Mouse (Mus musculus): Measurements from ENCODE around the gene Cep350. TPM values are rescaled to one million over a fixed set of nuclear protein-coding genes. Genes with fewer than 3 reads are reported as not detected.

The Cep350 gene
- polyA plus RNA-seq, 1 experiment: 3.4 TPM

GRCm38 (mm10) chr1:155844235-155844634, 128.8 kb downstream of the Cep350 start:
- Histone ChIP-seq H3K4me2 (ENCODE audit: low read depth) (peak overlapping the region; percentile 43), H3K79me2 (ENCODE audit: control insufficient read depth, insufficient read depth) (no peaks in the 10 kb centered on the region), H3K4me3 (no peak overlapping the region), H3K27me3 (ENCODE audit: control insufficient read depth, insufficient read depth, insufficient read length) (no peaks in the 10 kb centered on the region), H3ac (ENCODE audit: control insufficient read depth, insufficient read length) (no peak overlapping the region), H3K36me3 (ENCODE audit: control insufficient read depth, insufficient read depth) (peaks cover 10% of the 10 kb centered on the region)
- TF ChIP-seq MYOD1 (IDR thresholded peaks at IDR 0.05; ENCODE audit: control insufficient read depth in 1 of 3, insufficient read length in 2 of 3, low read depth in 2 of 3) (no peak), REST (IDR thresholded peaks at IDR 0.05; ENCODE audit: insufficient read depth, insufficient read length) (no peak), TCF12 (IDR thresholded peaks at IDR 0.05; ENCODE audit: insufficient read depth, poor library complexity, severe bottlenecking) (no peak), MAX (IDR thresholded peaks at IDR 0.05; ENCODE audit: low read depth) (no peak), USF1 (IDR thresholded peaks at IDR 0.05; ENCODE audit: low read depth) (no peak), TCF3 (IDR thresholded peaks at IDR 0.05; ENCODE audit: insufficient read length, low read depth) (no peak), POLR2A (IDR thresholded peaks at IDR 0.05; ENCODE audit: insufficient read length, low read depth) (no peak), SRF (IDR thresholded peaks at IDR 0.05; ENCODE audit: control insufficient read depth, insufficient read length, low read depth) (no peak), E2F4 (IDR thresholded peaks at IDR 0.05; ENCODE audit: insufficient read depth) (no peak), CEBPB (IDR thresholded peaks at IDR 0.05; ENCODE audit: insufficient read depth, poor library complexity, severe bottlenecking) (no peak)

- H3K36me3 ChIP-seq (ENCODE audit: control insufficient read depth, insufficient read depth): peaks cover 10% of the 10 kb centered on the region
- no peaks in the 10 kb centered on the region for H3K79me2 ChIP-seq (ENCODE audit: control insufficient read depth, insufficient read depth)
- peak overlapping the region; percentile 43 for H3K4me2 ChIP-seq (ENCODE audit: low read depth)
- H3K4me3 ChIP-seq: no peak overlapping the region
- no peaks in the 10 kb centered on the region for H3K27me3 ChIP-seq (ENCODE audit: control insufficient read depth, insufficient read depth, insufficient read length)
- TF ChIP-seq MYOG (IDR thresholded peaks at IDR 0.05; ENCODE audit: control insufficient read depth in 1 of 3, insufficient read depth in 1 of 3, insufficient read length in 2 of 3, low read depth in 2 of 3) (no peak), E2F4 (IDR thresholded peaks at IDR 0.05; ENCODE audit: insufficient read depth) (no peak), MYOD1 (IDR thresholded peaks at IDR 0.05; ENCODE audit: control insufficient read depth in 1 of 3, insufficient read length in 2 of 3, low read depth in 2 of 3) (no peak), TCF12 (IDR thresholded peaks at IDR 0.05; ENCODE audit: insufficient read depth, poor library complexity, severe bottlenecking) (no peak), CEBPB (IDR thresholded peaks at IDR 0.05; ENCODE audit: insufficient read depth, poor library complexity, severe bottlenecking) (no peak), REST (IDR thresholded peaks at IDR 0.05; ENCODE audit: insufficient read depth, insufficient read length) (no peak), TCF3 (IDR thresholded peaks at IDR 0.05; ENCODE audit: insufficient read length, low read depth) (no peak), POLR2AphosphoS2 (IDR thresholded peaks at IDR 0.05; ENCODE audit: insufficient read length, low read depth) (no peak), MAX (IDR thresholded peaks at IDR 0.05; ENCODE audit: low read depth) (no peak), POLR2A (IDR thresholded peaks at IDR 0.05; ENCODE audit: insufficient read length, low read depth) (no peak), SRF (IDR thresholded peaks at IDR 0.05; ENCODE audit: control insufficient read depth, insufficient read length, low read depth) (no peak), USF1 (IDR thresholded peaks at IDR 0.05; ENCODE audit: low read depth) (no peak)
- no peak overlapping the region for H3ac ChIP-seq (ENCODE audit: control insufficient read depth, insufficient read length)
These were observed 129.5 kb downstream of the Cep350 start for GRCm38 (mm10) chr1:155843538-155843937.

DNA sequence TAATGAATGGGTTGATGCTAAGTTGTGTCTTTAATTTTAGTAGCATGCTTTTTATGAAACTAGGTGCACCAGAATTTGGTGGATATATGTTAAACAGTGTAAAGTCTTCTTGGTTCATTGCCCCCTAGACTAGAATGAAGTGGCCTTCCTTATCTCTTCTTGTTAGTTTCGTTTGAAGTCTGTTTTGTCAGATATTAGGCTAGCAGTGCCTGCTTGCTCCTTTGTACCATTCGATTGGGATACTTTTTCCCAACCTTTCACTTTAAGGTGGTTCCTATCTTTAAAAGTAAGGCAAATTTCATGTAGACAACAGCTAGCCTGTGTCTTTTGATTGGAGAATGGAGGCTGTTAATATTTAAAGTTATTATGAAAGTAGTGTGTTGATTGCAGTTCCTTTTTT, 137.4 kb downstream of the Cep350 start:
- Histone ChIP-seq H3K36me3 (ENCODE audit: control insufficient read depth, insufficient read depth) (no peaks in the 10 kb centered on the region), H3ac (ENCODE audit: control insufficient read depth, insufficient read length) (no peak overlapping the region), H3K4me3 (no peak overlapping the region), H3K4me2 (ENCODE audit: low read depth) (no peak overlapping the region), H3K27me3 (ENCODE audit: control insufficient read depth, insufficient read depth, insufficient read length) (no peaks in the 10 kb centered on the region), H3K79me2 (ENCODE audit: control insufficient read depth, insufficient read depth) (no peaks in the 10 kb centered on the region)
- TF ChIP-seq MYOG (IDR thresholded peaks at IDR 0.05; ENCODE audit: control insufficient read depth in 1 of 3, insufficient read depth in 1 of 3, insufficient read length in 2 of 3, low read depth in 2 of 3) (no peak), TCF3 (IDR thresholded peaks at IDR 0.05; ENCODE audit: insufficient read length, low read depth) (no peak), SRF (IDR thresholded peaks at IDR 0.05; ENCODE audit: control insufficient read depth, insufficient read length, low read depth) (no peak), CEBPB (IDR thresholded peaks at IDR 0.05; ENCODE audit: insufficient read depth, poor library complexity, severe bottlenecking) (no peak), POLR2A (IDR thresholded peaks at IDR 0.05; ENCODE audit: insufficient read length, low read depth) (no peak), USF1 (IDR thresholded peaks at IDR 0.05; ENCODE audit: low read depth) (no peak), POLR2AphosphoS2 (IDR thresholded peaks at IDR 0.05; ENCODE audit: insufficient read length, low read depth) (no peak), E2F4 (IDR thresholded peaks at IDR 0.05; ENCODE audit: insufficient read depth) (no peak), MYOD1 (IDR thresholded peaks at IDR 0.05; ENCODE audit: control insufficient read depth in 1 of 3, insufficient read length in 2 of 3, low read depth in 2 of 3) (no peak), TCF12 (IDR thresholded peaks at IDR 0.05; ENCODE audit: insufficient read depth, poor library complexity, severe bottlenecking) (no peak), MAX (IDR thresholded peaks at IDR 0.05; ENCODE audit: low read depth) (no peak)

DNA sequence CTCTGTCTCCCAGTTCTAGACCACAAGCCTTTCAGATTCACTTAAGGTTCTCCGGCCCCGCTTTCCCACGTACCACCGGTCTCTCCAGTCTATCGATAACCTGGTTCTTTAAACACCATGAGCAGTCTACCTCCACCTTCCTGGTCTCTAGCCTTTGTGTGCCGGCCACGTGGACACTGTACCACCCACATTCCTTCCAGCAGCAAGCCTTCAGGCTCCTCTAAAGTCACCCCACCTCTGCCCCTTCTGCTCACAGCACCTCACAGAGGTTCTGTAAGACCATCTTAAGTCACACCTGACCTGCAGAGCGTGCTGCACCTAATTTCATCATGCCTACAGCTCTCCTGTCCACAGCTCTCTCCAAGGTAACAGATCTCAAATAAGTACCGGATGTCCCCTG, 139.4 kb downstream of the Cep350 start:
- Histone ChIP-seq H3K36me3 (ENCODE audit: control insufficient read depth, insufficient read depth) (no peaks in the 10 kb centered on the region), H3ac (ENCODE audit: control insufficient read depth, insufficient read length) (no peak overlapping the region), H3K27me3 (ENCODE audit: control insufficient read depth, insufficient read depth, insufficient read length) (no peaks in the 10 kb centered on the region), H3K4me2 (ENCODE audit: low read depth) (no peak overlapping the region), H3K79me2 (ENCODE audit: control insufficient read depth, insufficient read depth) (no peaks in the 10 kb centered on the region), H3K4me3 (no peak overlapping the region)
- TF ChIP-seq POLR2A (IDR thresholded peaks at IDR 0.05; ENCODE audit: insufficient read length, low read depth): no peak
- TF ChIP-seq MYOG (IDR thresholded peaks at IDR 0.05; ENCODE audit: control insufficient read depth in 1 of 3, insufficient read depth in 1 of 3, insufficient read length in 2 of 3, low read depth in 2 of 3): no peak
- no peak for TF ChIP-seq POLR2AphosphoS2 (IDR thresholded peaks at IDR 0.05; ENCODE audit: insufficient read length, low read depth)
- no peak for TF ChIP-seq TCF12 (IDR thresholded peaks at IDR 0.05; ENCODE audit: insufficient read depth, poor library complexity, severe bottlenecking)
- TF ChIP-seq MAX (IDR thresholded peaks at IDR 0.05; ENCODE audit: low read depth): no peak
- no peak for TF ChIP-seq CEBPB (IDR thresholded peaks at IDR 0.05; ENCODE audit: insufficient read depth, poor library complexity, severe bottlenecking)
- no peak for TF ChIP-seq E2F4 (IDR thresholded peaks at IDR 0.05; ENCODE audit: insufficient read depth)
- TF ChIP-seq SRF (IDR thresholded peaks at IDR 0.05; ENCODE audit: control insufficient read depth, insufficient read length, low read depth): no peak
- TF ChIP-seq USF1 (IDR thresholded peaks at IDR 0.05; ENCODE audit: low read depth): no peak
- no peak for TF ChIP-seq MYOD1 (IDR thresholded peaks at IDR 0.05; ENCODE audit: control insufficient read depth in 1 of 3, insufficient read length in 2 of 3, low read depth in 2 of 3)

Measured in myocyte (in vitro differentiated cells).